Mouse (Mus musculus) heart, postnatal 0 days (tissue): ENCODE data around the gene Lin37. TPM values are rescaled to one million over a fixed set of nuclear protein-coding genes. Genes with fewer than 3 reads are reported as not detected.

Experiments
- ATAC-seq: fragments of 200-750 bp; cut with Nextera tagmentation; 2 replicates; pipeline ENCODE4 v1.8.0; 2017; ENCODE audit warnings: low read depth, moderate number of reproducible peaks, moderate library complexity; ENCODE audit not compliant: insufficient read depth
- DNase-seq: peaks from one replicate; pipeline ENCODE4 v3.0.0-alpha.2; 2016; ENCODE audit warnings: low spot score
- H3K27ac ChIP-seq: fragments of 300-500 bp; sonication (generic); 2 replicates; pipeline ENCODE4 v1.5.1; 2014; ENCODE audit warnings: low read depth, mild to moderate bottlenecking
- H3K27me3 ChIP-seq: fragments of 300-500 bp; sonication (generic); 2 replicates; pipeline ENCODE4 v1.6.1; 2014; ENCODE audit warnings: low read length, mixed read lengths; ENCODE audit not compliant: control insufficient read depth, insufficient read depth
- H3K36me3 ChIP-seq: fragments of 300-500 bp; sonication (generic); replicated peaks from 2 replicates; pipeline ENCODE4 v1.6.1; 2014; ENCODE audit warnings: low read length, mixed read lengths; ENCODE audit not compliant: control insufficient read depth, insufficient read depth
- H3K4me1 ChIP-seq: fragments of 300-500 bp; sonication (generic); 2 replicates; pipeline ENCODE4 v1.6.1; 2014; ENCODE audit warnings: antibody characterized with exemption; ENCODE audit not compliant: control insufficient read depth, insufficient read depth
- H3K4me2 ChIP-seq: fragments of 300-500 bp; sonication (generic); 2 replicates; pipeline ENCODE4 v1.6.1; 2014; ENCODE audit warnings: low read depth, mild to moderate bottlenecking, low read length, moderate library complexity
- H3K4me3 ChIP-seq: fragments of 300-500 bp; sonication (generic); 2 replicates; pipeline ENCODE4 v1.5.1; 2014; ENCODE audit warnings: low read depth, low read length
- H3K9ac ChIP-seq: fragments of 300-500 bp; sonication (generic); replicated peaks from 2 replicates; pipeline ENCODE4 v1.6.1; 2014; ENCODE audit warnings: low read depth, low read length, mixed read lengths
- H3K9me3 ChIP-seq: fragments of 300-500 bp; sonication (generic); replicated peaks from 2 replicates; pipeline ENCODE4 v1.6.1; 2016; ENCODE audit warnings: low read length; ENCODE audit not compliant: control insufficient read depth
- CTCF ChIP-seq: IDR thresholded peaks from 2 replicates; pipeline ENCODE4 v1.5.1; 2016; ENCODE audit warnings: antibody characterized with exemption, control low read depth, low read depth
- EP300 ChIP-seq: IDR thresholded peaks from 2 replicates; pipeline ENCODE4 v1.6.1; 2016; ENCODE audit warnings: antibody characterized with exemption, low read depth
- WGBS: fragments of 180-500 bp; shearing (Covaris S2); extraction: QIAGEN DNeasy Blood & Tissue Kit; methylation state at CpG from one replicate; pipeline ENCODE4 v1.1.7; 2014; 5-methylcytosine and 5-hydroxymethylcytosine counted together
- polyA plus RNA-seq: library from polyadenylated mRNA; unstranded; fragments of >200 nt; fragmentation: Nextera tagmentation; extraction: Ambion mirVana; gene quantifications from 2 replicates; pipeline ENCODE4 v1.2.1, GENCODE M21; 2015
- total RNA-seq: library from RNA; depleted of rRNA; stranded (reverse); fragments of >200 nt; gene quantifications from 2 replicates; pipeline ENCODE4 v1.2.3, GENCODE M21; 2014; ENCODE audit warnings: low replicate concordance

Lin37 gene
- total and polyA plus RNA-seq, 2 experiments from 2014 or later: 11.9 to 26.2 TPM

- TF ChIP-seq CTCF: no peak
- TF ChIP-seq EP300: no peak
- no peak overlapping the region for H3K4me2 ChIP-seq
- H3K9ac ChIP-seq: no peak overlapping the region
- WGBS: 88% methylated on average over 1 of the region's 2 CpGs
- DNase-seq: no peak
- H3K4me1 ChIP-seq: 0 out of 2 replicates have a peak, but pooled peaks cover 5% of the 10 kb centered on the region
- H3K27me3 ChIP-seq: no peaks in the 10 kb centered on the region
- H3K36me3 ChIP-seq: peaks cover 23% of the 10 kb centered on the region
- no peak for ATAC-seq
- H3K27ac ChIP-seq: no peak overlapping the region
- H3K4me3 ChIP-seq: no peak overlapping the region
- H3K9me3 ChIP-seq: no peaks in the 10 kb centered on the region
Measured at GRCm38 (mm10) chr7:30549880-30550279, 9.8 kb downstream of the Lin37 start.

DNA sequence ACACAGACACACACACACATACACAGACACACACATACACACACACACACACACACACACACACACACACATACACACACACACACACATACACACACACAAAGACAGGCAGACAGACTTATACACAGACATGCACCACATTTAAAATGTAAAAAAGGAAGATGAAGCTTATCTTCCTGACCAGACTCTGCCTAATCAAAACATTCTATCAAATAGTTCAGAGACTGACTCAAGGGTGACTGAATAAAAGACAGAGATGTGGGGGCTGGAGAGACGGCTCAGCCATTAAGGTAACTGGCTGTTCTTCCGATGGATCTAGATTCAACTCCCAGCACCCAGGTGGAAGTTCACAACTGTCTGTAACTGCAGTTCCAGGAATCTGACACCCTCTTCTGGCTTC, 15.3 kb downstream of the Lin37 start:
- Histone ChIP-seq H3K27me3 (no peaks in the 10 kb centered on the region), H3K27ac (no peak overlapping the region), H3K4me2 (no peak overlapping the region), H3K4me3 (no peak overlapping the region), H3K36me3 (peaks cover 28% of the 10 kb centered on the region), H3K9me3 (no peaks in the 10 kb centered on the region), H3K9ac (no peak overlapping the region), H3K4me1 (no peaks in the 10 kb centered on the region)
- DNase-seq: no peak
- no peak for ATAC-seq
- 88% methylated on average over 2 of the region's 2 CpGs for WGBS
- TF ChIP-seq EP300 (no peak), CTCF (no peak)

DNA sequence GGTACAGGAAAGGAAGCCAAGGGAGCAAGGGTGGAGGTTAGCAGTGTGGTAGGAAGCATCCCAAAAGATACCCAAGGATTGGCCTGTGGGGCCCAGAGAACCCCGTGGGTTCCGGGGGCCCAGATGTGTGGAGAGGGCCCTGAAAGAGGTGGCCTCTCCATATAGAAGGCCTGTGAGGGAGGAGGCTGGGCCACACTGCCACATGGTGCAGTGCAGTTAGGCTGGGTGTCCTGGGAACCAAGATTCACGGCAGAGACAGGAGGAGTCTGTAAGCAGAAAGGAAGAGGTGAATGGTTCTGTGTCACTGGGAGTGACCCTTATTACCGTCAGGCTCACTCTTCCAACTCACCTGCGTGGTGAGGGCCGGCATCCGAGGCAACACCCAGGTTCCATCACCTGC, 19.1 kb downstream of the Lin37 start:
- H3K9me3 ChIP-seq: no peaks in the 10 kb centered on the region
- H3K27ac ChIP-seq: no peak overlapping the region
- no peaks in the 10 kb centered on the region for H3K4me1 ChIP-seq
- H3K27me3 ChIP-seq: no peaks in the 10 kb centered on the region
- H3K9ac ChIP-seq: no peak overlapping the region
- no peak for TF ChIP-seq EP300
- TF ChIP-seq CTCF: no peak
- DNase-seq (no peak), ATAC-seq (no peak)
- no peak overlapping the region for H3K4me3 ChIP-seq
- H3K36me3 ChIP-seq: peaks cover 8% of the 10 kb centered on the region
- 88% methylated on average over 7 of the region's 7 CpGs for WGBS
- no peak overlapping the region for H3K4me2 ChIP-seq

DNA sequence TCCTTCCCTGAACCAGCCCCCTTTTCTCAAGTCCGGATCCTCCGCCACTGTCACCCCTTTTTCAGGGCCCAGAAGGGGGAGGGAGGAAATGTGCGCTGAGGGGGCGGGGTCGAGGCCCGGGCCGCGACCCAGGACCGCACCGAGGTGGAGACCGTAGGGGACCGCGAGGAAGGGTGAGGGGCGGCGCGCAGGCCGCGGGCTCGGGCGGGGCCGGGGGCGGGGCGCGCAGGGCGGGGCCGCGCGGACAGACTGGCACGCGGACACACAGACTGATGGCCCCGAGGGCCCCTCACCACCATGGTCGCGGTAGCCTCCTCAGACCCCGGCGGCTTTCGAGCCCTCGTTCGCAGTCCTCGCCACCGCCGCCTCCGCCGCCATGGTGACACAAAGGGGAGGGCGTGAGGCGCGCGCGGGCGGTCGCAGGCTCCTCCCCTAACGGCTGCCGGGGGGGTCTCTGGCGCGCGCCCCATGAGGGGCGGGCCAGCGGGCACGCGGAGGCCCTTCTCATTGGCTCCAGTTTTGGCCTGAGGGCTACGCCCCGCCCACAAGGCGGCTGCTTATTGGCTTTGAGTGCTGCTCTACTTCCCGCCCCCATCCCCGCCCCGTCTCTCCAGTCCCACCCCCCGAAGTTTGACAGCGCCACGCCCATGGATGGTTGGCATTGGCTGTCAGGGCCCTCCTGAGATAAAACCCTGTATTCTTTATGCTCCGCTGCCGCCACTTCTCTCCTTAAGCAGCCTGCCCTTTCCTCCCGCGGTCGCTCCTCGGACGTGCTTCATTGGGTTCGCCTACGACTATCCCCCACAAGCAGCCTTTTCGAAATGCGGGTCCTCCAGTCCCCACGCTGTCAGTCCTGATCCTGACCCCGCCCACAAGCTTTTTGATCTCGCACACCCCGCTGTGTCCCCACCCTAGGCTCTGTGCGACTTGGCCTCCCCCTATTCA, 24.7 kb downstream of the Lin37 start, which contains the start of gene Arhgap33:
Arhgap33 (minus strand) TSS at position 428 of the 945 bp plus-strand sequence.
- WGBS: under 1% methylated on average over 68 of the region's 84 CpGs
- TF ChIP-seq CTCF (no peak), EP300 (no peak)
- Histone ChIP-seq H3K9ac (peak within 1 kb of the TSS; percentile 60), H3K4me1 (peaks cover 21% of the 10 kb centered on the region), H3K9me3 (no peaks in the 10 kb centered on the region), H3K4me3 (peak within 1 kb of the TSS; percentile 58), H3K27ac (no peak within 1 kb of the TSS), H3K27me3 (no peaks in the 10 kb centered on the region), H3K36me3 (peaks cover 16% of the 10 kb centered on the region), H3K4me2 (peak within 1 kb of the TSS; percentile 86)
- peak; percentile 94 for DNase-seq
- peak; percentile 96 for ATAC-seq

- no peak for TF ChIP-seq CTCF
- TF ChIP-seq EP300: no peak
- Histone ChIP-seq H3K4me2 (peak overlapping the region; percentile 86), H3K9ac (peak overlapping the region; percentile 60), H3K27me3 (no peaks in the 10 kb centered on the region), H3K4me3 (peak overlapping the region; percentile 58), H3K4me1 (peaks cover 21% of the 10 kb centered on the region), H3K9me3 (no peaks in the 10 kb centered on the region), H3K27ac (no peak overlapping the region), H3K36me3 (peaks cover 22% of the 10 kb centered on the region)
- 14% methylated on average over 23 of the region's 26 CpGs for WGBS
- no peak for DNase-seq
- peak; percentile 7; the same call in 1 of the 2 replicates for ATAC-seq
Measured at GRCm38 (mm10) chr7:30533941-30534632, 25.6 kb downstream of the Lin37 start.
